Mouse (Mus musculus): ENCODE results near the gene Gpnmb.

GRCm38 (mm10) chr6:48991991-48992390, 44.4 kb upstream of the Gpnmb start:
- TF ChIP-seq POLR2A (IDR thresholded peaks at IDR 0.05; ENCODE audit: borderline replicate concordance, extremely low read depth, insufficient read depth, insufficient read length, poor library complexity, severe bottlenecking) (no peak), CTCF (IDR thresholded peaks at IDR 0.05; ENCODE audit: borderline replicate concordance, extremely low read depth, insufficient read depth, insufficient read length) (no peak)
